Mouse (Mus musculus): Measurements from ENCODE around the gene Ints1. TPM values are rescaled to one million over a fixed set of nuclear protein-coding genes. Genes with fewer than 3 reads are reported as not detected.
A peak's percentile ranks its signal among the peaks of the same experiment; 100 is the strongest.
"Not testable (repeated sequence)": the region's sequence is repeated elsewhere in the genome, so short reads cannot be mapped to it uniquely, and the experiment has no call there.

Gene Ints1
- polyA plus RNA-seq, 1 experiment from 2014 or later = 16.9 TPM

GRCm38 (mm10) chr5:139754753-139755152 is 20.7 kb downstream of the Ints1 start:
- no peaks in the 10 kb centered on the region for H3K27me3 ChIP-seq (ENCODE audit: control insufficient read depth, insufficient read depth, low read length)
- H3K36me3 ChIP-seq (ENCODE audit: control insufficient read depth, insufficient read depth) = peaks cover 43% of the 10 kb centered on the region
- no peak overlapping the region for H3K4me3 ChIP-seq (ENCODE audit: low read length)
- ATAC-seq (replicated peaks; ENCODE audit: extremely low read depth, insufficient read depth, low FRiP score) = no peak
- no peak overlapping the region for H3K27ac ChIP-seq (ENCODE audit: low read length)
- WGBS = 32% methylated on average over 12 of the region's 12 CpGs
- no peak overlapping the region for H3K4me2 ChIP-seq (ENCODE audit: low read depth, low read length)
- no peaks in the 10 kb centered on the region for H3K4me1 ChIP-seq (ENCODE audit: control insufficient read depth, insufficient read depth, low read length)
- no peaks in the 10 kb centered on the region for H3K9me3 ChIP-seq (replicated peaks; ENCODE audit: control insufficient read depth, low read length)
- H3K9ac ChIP-seq (ENCODE audit: low read length) = no peak overlapping the region

GRCm38 (mm10) chr5:139750535-139750934 is 24.9 kb downstream of the Ints1 start:
- Histone ChIP-seq H3K27ac (ENCODE audit: low read length) (no peak overlapping the region), H3K4me1 (ENCODE audit: control insufficient read depth, insufficient read depth, low read length) (no peaks in the 10 kb centered on the region), H3K4me3 (ENCODE audit: low read length) (no peak overlapping the region), H3K9me3 (replicated peaks; ENCODE audit: control insufficient read depth, low read length) (no peaks in the 10 kb centered on the region), H3K4me2 (ENCODE audit: low read depth, low read length) (no peak overlapping the region), H3K36me3 (ENCODE audit: control insufficient read depth, insufficient read depth) (peaks cover 22% of the 10 kb centered on the region), H3K9ac (ENCODE audit: low read length) (no peak overlapping the region), H3K27me3 (ENCODE audit: control insufficient read depth, insufficient read depth, low read length) (no peaks in the 10 kb centered on the region)
- no peak for ATAC-seq (replicated peaks; ENCODE audit: extremely low read depth, insufficient read depth, low FRiP score)

- no peak overlapping the region for H3K4me2 ChIP-seq (ENCODE audit: low read depth, low read length)
- no peaks in the 10 kb centered on the region for H3K9me3 ChIP-seq (replicated peaks; ENCODE audit: control insufficient read depth, low read length)
- no peak overlapping the region for H3K27ac ChIP-seq (ENCODE audit: low read length)
- no peak for ATAC-seq (replicated peaks; ENCODE audit: extremely low read depth, insufficient read depth, low FRiP score)
- H3K36me3 ChIP-seq (ENCODE audit: control insufficient read depth, insufficient read depth) = peaks cover 18% of the 10 kb centered on the region
- H3K27me3 ChIP-seq (ENCODE audit: control insufficient read depth, insufficient read depth, low read length) = no peaks in the 10 kb centered on the region
- WGBS = 79% methylated on average over 16 of the region's 16 CpGs
- no peaks in the 10 kb centered on the region for H3K4me1 ChIP-seq (ENCODE audit: control insufficient read depth, insufficient read depth, low read length)
- H3K9ac ChIP-seq (ENCODE audit: low read length) = no peak overlapping the region
- no peak overlapping the region for H3K4me3 ChIP-seq (ENCODE audit: low read length)
These were observed 25.9 kb downstream of the Ints1 start for GRCm38 (mm10) chr5:139749413-139750125.

GRCm38 (mm10) chr5:139745771-139746170 is 29.7 kb downstream of the Ints1 start:
- H3K9me3 ChIP-seq (replicated peaks; ENCODE audit: control insufficient read depth, low read length) = no peaks in the 10 kb centered on the region
- 0% methylated on average over 3 of the region's 3 CpGs for WGBS
- no peaks in the 10 kb centered on the region for H3K4me1 ChIP-seq (ENCODE audit: control insufficient read depth, insufficient read depth, low read length)
- ATAC-seq (replicated peaks; ENCODE audit: extremely low read depth, insufficient read depth, low FRiP score) = peak; percentile 69
- no peak overlapping the region for H3K27ac ChIP-seq (ENCODE audit: low read length)
- H3K9ac ChIP-seq (ENCODE audit: low read length) = no peak overlapping the region
- H3K4me3 ChIP-seq (ENCODE audit: low read length) = no peak overlapping the region
- peaks cover 5% of the 10 kb centered on the region; the same call in 1 of the 2 replicates for H3K36me3 ChIP-seq (ENCODE audit: control insufficient read depth, insufficient read depth)
- H3K27me3 ChIP-seq (ENCODE audit: control insufficient read depth, insufficient read depth, low read length) = no peaks in the 10 kb centered on the region
- no peak overlapping the region for H3K4me2 ChIP-seq (ENCODE audit: low read depth, low read length)

GRCm38 (mm10) chr5:139742640-139743039 is 32.8 kb downstream of the Ints1 start:
- H3K9ac ChIP-seq (ENCODE audit: low read length); H3K36me3 ChIP-seq (ENCODE audit: control insufficient read depth, insufficient read depth); H3K4me2 ChIP-seq (ENCODE audit: low read depth, low read length); ATAC-seq (replicated peaks; ENCODE audit: extremely low read depth, insufficient read depth, low FRiP score); H3K4me3 ChIP-seq (ENCODE audit: low read length); H3K27ac ChIP-seq (ENCODE audit: low read length); H3K4me1 ChIP-seq (ENCODE audit: control insufficient read depth, insufficient read depth, low read length); H3K9me3 ChIP-seq (replicated peaks; ENCODE audit: control insufficient read depth, low read length); H3K27me3 ChIP-seq (ENCODE audit: control insufficient read depth, insufficient read depth, low read length): not testable (repeated sequence)
- 30% methylated on average over 3 of the region's 3 CpGs for WGBS

GRCm38 (mm10) chr5:139738592-139739315 is 36.7 kb downstream of the Ints1 start:
- Histone ChIP-seq H3K27me3 (ENCODE audit: control insufficient read depth, insufficient read depth, low read length) (no peaks in the 10 kb centered on the region), H3K9ac (ENCODE audit: low read length) (no peak overlapping the region), H3K9me3 (replicated peaks; ENCODE audit: control insufficient read depth, low read length) (no peaks in the 10 kb centered on the region), H3K4me1 (ENCODE audit: control insufficient read depth, insufficient read depth, low read length) (peaks cover 12% of the 10 kb centered on the region; the same call in 1 of the 2 replicates), H3K36me3 (ENCODE audit: control insufficient read depth, insufficient read depth) (no peaks in the 10 kb centered on the region), H3K27ac (ENCODE audit: low read length) (no peak overlapping the region), H3K4me2 (ENCODE audit: low read depth, low read length) (no peak overlapping the region), H3K4me3 (ENCODE audit: low read length) (no peak overlapping the region)
- no peak for ATAC-seq (replicated peaks; ENCODE audit: extremely low read depth, insufficient read depth, low FRiP score)
- 56% methylated on average over 7 of the region's 7 CpGs for WGBS

- H3K4me2 ChIP-seq (ENCODE audit: low read depth, low read length) = no peak overlapping the region
- 76% methylated on average over 14 of the region's 14 CpGs for WGBS
- H3K36me3 ChIP-seq (ENCODE audit: control insufficient read depth, insufficient read depth) = no peaks in the 10 kb centered on the region
- no peak overlapping the region for H3K27ac ChIP-seq (ENCODE audit: low read length)
- no peak for ATAC-seq (replicated peaks; ENCODE audit: extremely low read depth, insufficient read depth, low FRiP score)
- no peak overlapping the region for H3K4me3 ChIP-seq (ENCODE audit: low read length)
- H3K9ac ChIP-seq (ENCODE audit: low read length) = no peak overlapping the region
- H3K9me3 ChIP-seq (replicated peaks; ENCODE audit: control insufficient read depth, low read length) = no peaks in the 10 kb centered on the region
- peaks cover 12% of the 10 kb centered on the region for H3K4me1 ChIP-seq (ENCODE audit: control insufficient read depth, insufficient read depth, low read length)
- no peaks in the 10 kb centered on the region for H3K27me3 ChIP-seq (ENCODE audit: control insufficient read depth, insufficient read depth, low read length)
These were observed 37.5 kb downstream of the Ints1 start for GRCm38 (mm10) chr5:139737841-139738591.

GRCm38 (mm10) chr5:139736504-139736940 is 39.0 kb downstream of the Ints1 start:
- H3K4me2 ChIP-seq (ENCODE audit: low read depth, low read length) = peak overlapping the region; percentile 79
- H3K4me1 ChIP-seq (ENCODE audit: control insufficient read depth, insufficient read depth, low read length) = peaks cover 15% of the 10 kb centered on the region
- H3K9ac ChIP-seq (ENCODE audit: low read length) = peak overlapping the region; percentile 44; the same call in 1 of the 2 replicates
- peak overlapping the region; percentile 43 for H3K27ac ChIP-seq (ENCODE audit: low read length)
- peak overlapping the region; percentile 49 for H3K4me3 ChIP-seq (ENCODE audit: low read length)
- H3K9me3 ChIP-seq (replicated peaks; ENCODE audit: control insufficient read depth, low read length) = no peaks in the 10 kb centered on the region
- H3K36me3 ChIP-seq (ENCODE audit: control insufficient read depth, insufficient read depth) = no peaks in the 10 kb centered on the region
- WGBS = 13% methylated on average over 10 of the region's 10 CpGs
- H3K27me3 ChIP-seq (ENCODE audit: control insufficient read depth, insufficient read depth, low read length) = no peaks in the 10 kb centered on the region
- 0 out of 2 replicates have a peak, but pooled peaks have one; percentile 11 for ATAC-seq (replicated peaks; ENCODE audit: extremely low read depth, insufficient read depth, low FRiP score)

Data from heart, embryonic 16.5 days (tissue).